Mouse (Mus musculus): ENCODE data around the gene Rapgef3. TPM values are rescaled to one million over a fixed set of nuclear protein-coding genes. Genes with fewer than 3 reads are reported as not detected.

Gene Rapgef3
- total RNA-seq, 4 experiments from 2014 or later = 38.3 to 61.9 (median 47.0) TPM

GRCm38 (mm10) chr15:97794268-97794667 lies 26.5 kb upstream of the Rapgef3 start:
- no peak for DNase-seq (ENCODE audit: low spot score in 2 of 2)

- DNase-seq (ENCODE audit: low spot score in 2 of 2) = no peak
Observed at GRCm38 (mm10) chr15:97793386-97794153, 25.8 kb upstream of the Rapgef3 start.

DNA sequence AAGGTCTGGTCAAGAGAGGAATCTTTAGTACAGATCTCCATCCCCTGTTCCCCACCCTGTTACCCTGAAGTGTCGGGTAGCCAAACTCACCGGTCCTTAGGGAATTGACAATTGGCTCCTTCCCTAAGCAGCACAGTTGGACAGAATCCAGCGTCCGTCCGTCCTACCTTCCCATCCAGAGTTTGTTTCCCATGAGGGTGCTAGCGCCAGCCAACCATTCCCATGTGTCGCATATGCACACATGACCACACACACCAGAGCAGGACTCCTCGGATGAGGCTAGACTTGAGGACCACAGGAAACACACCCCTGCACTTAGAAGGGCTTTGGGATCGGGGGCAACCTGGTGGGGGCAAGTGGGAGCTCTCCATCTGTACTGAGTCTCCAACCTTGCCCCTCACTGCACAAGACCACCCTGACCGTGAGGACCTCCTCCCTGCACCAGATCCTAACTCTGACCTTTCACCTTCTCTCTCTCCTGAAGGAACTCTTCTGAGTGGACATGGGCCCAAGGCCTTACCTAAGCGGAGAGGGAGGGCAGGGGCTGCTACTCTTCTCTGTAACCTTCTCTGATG lies 23.4 kb upstream of the Rapgef3 start:
- DNase-seq (ENCODE audit: low spot score in 2 of 2) = no peak

DNA sequence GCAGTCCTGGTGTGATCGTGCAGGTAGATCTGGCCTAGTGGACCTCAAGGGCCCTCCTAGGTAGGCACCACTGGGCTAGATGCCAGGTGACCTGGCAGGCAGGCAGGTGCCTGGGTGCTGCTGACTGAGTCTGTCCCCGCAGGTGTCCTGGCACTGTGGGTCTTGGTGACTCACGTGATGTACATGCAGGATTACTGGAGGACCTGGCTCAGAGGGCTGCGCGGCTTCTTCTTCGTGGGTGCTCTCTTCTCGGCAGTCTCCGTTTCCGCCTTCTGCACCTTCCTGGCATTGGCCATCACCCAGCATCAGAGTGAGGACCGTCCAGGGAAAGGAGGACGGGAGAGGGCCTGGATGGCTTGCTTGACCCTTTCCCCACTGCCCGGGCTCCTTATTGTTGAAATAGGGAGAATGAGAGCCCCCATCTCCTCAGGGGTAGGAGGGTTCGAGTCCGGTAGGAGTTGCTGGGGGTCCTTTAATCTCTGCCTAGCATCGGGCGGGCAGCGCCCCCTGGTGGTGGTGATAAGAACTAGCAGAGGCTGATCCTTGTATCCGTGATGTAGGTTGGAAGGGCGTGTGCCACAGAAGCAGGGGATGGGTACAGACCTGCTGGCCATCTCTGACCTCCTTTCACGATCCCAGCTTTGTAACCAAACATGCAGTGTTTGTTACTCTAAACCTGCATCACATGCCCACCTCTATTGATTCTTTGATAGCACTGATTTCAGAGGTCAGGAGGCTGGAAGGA lies 22.2 kb upstream of the Rapgef3 start:
- peak in 1 of 2 experiments; percentile 39 for DNase-seq (ENCODE audit: low spot score in 2 of 2)

DNA sequence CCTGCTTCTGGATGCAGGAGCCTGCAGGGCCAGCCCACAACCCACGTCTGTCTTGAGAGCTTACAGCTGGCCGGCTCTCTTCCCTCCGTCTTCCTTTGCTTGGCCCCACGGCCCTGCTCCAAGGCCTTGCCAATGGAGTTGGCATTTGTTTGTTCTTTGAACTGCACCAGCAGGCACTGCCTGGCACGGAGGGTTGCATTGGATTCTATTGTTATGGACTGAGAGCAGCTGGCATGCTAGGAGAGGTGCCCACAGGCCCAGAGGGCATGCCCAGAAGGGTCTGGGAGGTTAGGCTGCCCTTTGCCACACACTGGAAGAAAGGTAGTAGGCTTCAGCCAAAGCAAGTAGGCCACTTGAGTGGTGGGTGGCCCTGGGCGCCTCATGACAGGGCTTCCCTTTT lies 21.0 kb upstream of the Rapgef3 start:
- DNase-seq (ENCODE audit: low spot score in 2 of 2) = peak; percentile 56 to 84

GRCm38 (mm10) chr15:97787799-97788667 lies 20.3 kb upstream of the Rapgef3 start:
- DNase-seq (ENCODE audit: low spot score in 2 of 2) = no peak

- DNase-seq (ENCODE audit: low spot score in 2 of 2) = no peak
Observed at GRCm38 (mm10) chr15:97787148-97787798, 19.5 kb upstream of the Rapgef3 start.

DNA sequence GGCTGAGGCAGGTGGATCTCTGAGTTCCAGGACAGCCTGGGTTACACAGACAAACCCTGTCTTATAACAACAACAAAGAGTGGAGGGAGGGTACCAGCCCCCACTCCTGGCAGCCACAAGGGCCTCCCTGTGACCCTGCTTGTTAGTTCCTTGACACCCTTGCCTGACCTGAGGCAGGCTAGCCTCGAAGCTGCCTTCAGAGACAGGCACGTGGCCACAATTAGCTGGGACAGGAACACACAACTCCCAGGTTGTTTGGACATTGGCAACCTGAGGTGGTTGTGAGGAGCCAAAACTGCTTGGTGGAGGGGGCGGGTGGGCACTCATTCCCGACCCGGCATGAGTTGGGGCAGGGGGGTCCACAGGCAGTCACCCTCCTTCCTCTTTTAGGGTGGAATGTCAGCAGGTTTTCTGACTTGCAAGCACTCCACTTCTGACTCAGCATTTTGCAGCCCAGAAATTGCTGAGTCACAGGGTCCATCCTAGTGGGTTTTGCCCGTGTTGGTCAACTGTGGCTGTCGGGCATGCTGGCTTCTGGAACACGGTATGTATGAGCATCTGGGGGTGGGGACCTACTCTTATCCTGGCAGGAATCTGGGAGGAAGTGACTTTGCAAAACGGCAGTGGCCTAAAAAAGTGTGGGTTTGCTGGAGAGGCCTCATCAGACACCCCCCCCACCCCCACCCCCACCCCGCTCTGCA lies 18.8 kb upstream of the Rapgef3 start:
- no peak for DNase-seq (ENCODE audit: low spot score in 2 of 2)

GRCm38 (mm10) chr15:97785731-97786411 lies 18.1 kb upstream of the Rapgef3 start:
- DNase-seq (ENCODE audit: low spot score in 2 of 2) = peak in 1 of 2 experiments; percentile 36

DNA sequence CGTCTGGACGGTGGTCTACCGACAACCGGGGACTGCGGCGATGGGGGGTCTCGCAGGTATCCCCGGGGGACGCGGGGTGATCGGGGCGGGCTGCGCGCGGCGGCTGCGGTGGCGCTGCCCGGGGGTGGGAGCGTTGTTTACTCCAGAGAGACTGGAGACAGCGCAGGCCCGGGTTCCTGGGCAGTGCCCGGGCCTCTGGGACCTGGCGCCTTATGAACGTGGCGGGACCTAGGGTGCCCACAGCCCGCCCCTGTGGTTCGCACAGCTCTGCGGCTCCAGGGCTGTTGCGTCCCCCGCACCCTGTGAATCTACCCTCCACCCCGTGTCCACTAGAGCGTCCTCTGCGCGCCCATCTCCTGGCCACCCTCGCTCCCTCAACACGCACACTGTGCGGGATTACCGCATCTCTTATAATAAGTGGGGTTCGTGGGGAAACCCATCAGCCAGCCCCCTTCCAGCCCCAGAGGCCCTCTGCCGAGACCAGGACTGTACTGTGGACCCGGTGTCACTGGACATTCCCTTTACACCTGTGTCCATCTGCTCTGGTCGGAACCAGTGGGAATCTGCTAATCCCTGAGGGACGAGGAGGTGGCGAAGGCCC lies 16.9 kb upstream of the Rapgef3 start:
- DNase-seq (ENCODE audit: low spot score in 2 of 2) = peak in 1 of 2 experiments; percentile 38

- DNase-seq (ENCODE audit: low spot score in 2 of 2) = peak; percentile 73
Observed at GRCm38 (mm10) chr15:97784092-97784559, 16.4 kb upstream of the Rapgef3 start.

DNA sequence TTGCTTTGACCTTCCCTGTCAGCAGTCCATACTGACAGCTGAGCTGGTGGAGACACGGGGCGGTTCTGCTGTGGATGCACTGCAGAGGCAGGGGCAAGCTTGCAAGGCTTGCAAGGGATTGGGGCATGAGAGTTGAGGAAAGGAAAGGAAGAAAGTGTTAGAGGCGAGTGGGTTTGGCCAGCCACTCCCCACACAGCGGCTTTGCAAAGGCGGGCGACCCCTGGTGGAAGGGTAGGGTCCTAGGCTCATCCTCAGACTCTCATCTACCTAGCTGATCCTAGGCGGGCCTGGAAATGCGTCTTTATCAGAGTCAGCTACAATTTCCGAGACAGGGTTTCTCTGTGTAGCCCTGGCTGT lies 15.0 kb upstream of the Rapgef3 start:
- DNase-seq (ENCODE audit: low spot score in 2 of 2) = no peak

DNA sequence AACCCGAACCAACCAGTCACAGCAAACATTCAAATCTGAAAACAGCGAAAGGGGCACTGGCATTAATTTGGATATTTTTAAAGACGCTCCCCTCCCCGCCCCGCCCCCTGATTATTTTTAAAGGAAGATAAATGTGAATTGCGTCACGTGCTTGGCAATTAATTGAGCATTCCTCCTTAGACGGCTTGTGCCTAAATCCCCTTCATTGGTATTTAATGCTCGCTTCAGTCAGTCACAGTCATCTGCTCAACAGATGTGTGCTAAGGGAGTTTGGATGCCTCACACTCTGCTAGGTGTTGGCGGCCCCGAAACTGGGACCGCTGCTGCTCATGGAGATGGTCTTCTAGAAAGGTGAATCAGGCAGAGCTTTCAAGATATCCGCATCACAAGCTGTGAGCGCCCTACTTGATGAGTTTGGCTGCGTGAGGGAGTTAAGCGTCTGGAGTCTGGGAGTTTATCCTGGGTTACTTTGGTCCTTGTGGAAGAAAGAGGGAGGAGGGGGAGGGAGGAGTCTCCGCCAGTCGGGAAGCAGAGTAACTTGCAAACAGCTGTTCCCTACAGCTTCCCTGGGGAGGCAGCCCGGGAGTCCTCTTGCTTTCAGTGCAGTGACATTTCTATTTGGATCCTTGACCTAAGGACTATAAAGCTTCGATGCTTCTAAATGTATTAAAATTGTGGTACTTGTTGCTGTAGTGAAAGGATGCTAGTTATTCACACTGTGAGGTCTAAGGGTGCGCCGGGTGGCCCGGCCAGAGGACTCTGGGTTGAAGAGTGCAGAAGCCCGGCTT lies 14.4 kb upstream of the Rapgef3 start:
- no peak for DNase-seq (ENCODE audit: low spot score in 2 of 2)

DNA sequence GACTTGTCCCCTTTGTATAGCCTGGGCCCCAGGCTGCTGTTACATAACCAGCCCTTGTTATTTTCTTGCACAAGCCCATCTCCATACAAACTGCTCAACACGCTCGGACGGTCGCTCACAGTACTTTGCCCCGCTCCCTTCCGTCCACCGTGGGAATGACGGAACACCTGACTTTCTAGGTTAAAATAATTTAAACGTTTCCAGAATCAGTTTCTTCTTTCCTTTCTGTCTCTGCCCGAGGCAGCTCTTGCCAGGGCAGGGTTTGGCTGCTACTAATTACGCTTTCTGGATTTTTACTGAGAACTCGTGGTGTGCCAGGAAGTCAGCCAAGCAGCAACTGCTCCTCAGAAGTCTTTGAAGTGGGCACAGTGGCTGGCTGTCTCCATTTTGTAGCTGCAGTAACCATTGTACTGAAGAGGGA lies 12.8 kb upstream of the Rapgef3 start:
- no peak for DNase-seq (ENCODE audit: low spot score in 2 of 2)

- DNase-seq (ENCODE audit: low spot score in 2 of 2) = no peak
Observed at GRCm38 (mm10) chr15:97779576-97779975, 11.8 kb upstream of the Rapgef3 start.

GRCm38 (mm10) chr15:97778311-97779098 lies 10.7 kb upstream of the Rapgef3 start, which contains the start of gene Slc48a1:
Slc48a1 (plus strand) TSS chr15:97778520.
- DNase-seq (ENCODE audit: low spot score in 2 of 2) = no peak

- DNase-seq (ENCODE audit: low spot score in 2 of 2) = no peak
Observed at GRCm38 (mm10) chr15:97776919-97777318, 9.1 kb upstream of the Rapgef3 start.

Data from left cerebral cortex, adult 8-10 months (tissue).